Mouse (Mus musculus) cortical plate, adult 2 months (tissue): ENCODE data around the gene Kif5a.
A peak's percentile ranks its signal among the peaks of the same experiment; 100 is the strongest.

Experiments
- CTCF ChIP-seq: fragments of 200-500 bp; IDR thresholded peaks from 2 replicates; pipeline ENCODE4 v1.5.1; 2011; ENCODE audit warnings: mild to moderate bottlenecking, control low read depth, low read length; ENCODE audit not compliant: insufficient read depth; ENCODE audit errors: extremely low read depth
- POLR2A ChIP-seq: fragments of 200-500 bp; IDR thresholded peaks from 2 replicates; pipeline ENCODE4 v1.6.1; 2011; ENCODE audit warnings: mild to moderate bottlenecking, low read length, control low read depth; ENCODE audit not compliant: insufficient read depth; ENCODE audit errors: extremely low read depth

- TF ChIP-seq POLR2A (0 out of 2 replicates have a peak, but pooled peaks have one; percentile 26), CTCF (no peak)
These were observed 65.5 kb downstream of the Kif5a start for GRCm38 (mm10) chr10:127197505-127198110.
